Mouse (Mus musculus) heart, embryonic 11.5 days (tissue): ENCODE measurements around the gene Hoxa2. TPM values are rescaled to one million over a fixed set of nuclear protein-coding genes. Genes with fewer than 3 reads are reported as not detected.

Experiments
- ATAC-seq: fragments of 200-750 bp; cut with Nextera tagmentation; replicated peaks from 2 replicates; pipeline ENCODE4 v1.8.0; 2017; ENCODE audit warnings: moderate library complexity; ENCODE audit not compliant: insufficient number of reproducible peaks, low FRiP score, low TSS enrichment
- H3K27ac ChIP-seq: fragments of 300-500 bp; sonication (generic); 2 replicates; pipeline ENCODE4 v1.5.1; 2014; ENCODE audit warnings: mild to moderate bottlenecking, low read depth, low read length
- H3K27me3 ChIP-seq: fragments of 300-500 bp; sonication (generic); 2 replicates; pipeline ENCODE4 v1.6.1; 2014; ENCODE audit warnings: mild to moderate bottlenecking, low read length, mixed read lengths; ENCODE audit not compliant: control insufficient read depth, insufficient read depth
- H3K36me3 ChIP-seq: fragments of 300-500 bp; sonication (generic); 2 replicates; pipeline ENCODE4 v1.6.1; 2014; ENCODE audit warnings: mild to moderate bottlenecking, low read length, moderate library complexity, mixed read lengths; ENCODE audit not compliant: control insufficient read depth, insufficient read depth
- H3K4me1 ChIP-seq: fragments of 300-500 bp; sonication (generic); 2 replicates; pipeline ENCODE4 v1.6.1; 2014; ENCODE audit warnings: low read length; ENCODE audit not compliant: control insufficient read depth, insufficient read depth
- H3K4me2 ChIP-seq: fragments of 300-500 bp; sonication (generic); 2 replicates; pipeline ENCODE4 v1.6.1; 2014; ENCODE audit warnings: mild to moderate bottlenecking, moderate library complexity
- H3K4me3 ChIP-seq: fragments of 300-500 bp; sonication (generic); 2 replicates; pipeline ENCODE4 v1.5.1; 2014; ENCODE audit warnings: low read depth, low read length
- H3K9ac ChIP-seq: fragments of 300-500 bp; sonication (generic); 2 replicates; pipeline ENCODE4 v1.6.1; 2014; ENCODE audit warnings: mild to moderate bottlenecking, low read depth, low read length, moderate library complexity
- H3K9me3 ChIP-seq: fragments of 300-500 bp; sonication (generic); replicated peaks from 2 replicates; pipeline ENCODE4 v1.6.1; 2016; ENCODE audit warnings: low read length; ENCODE audit not compliant: control insufficient read depth
- WGBS: fragments of 180-500 bp; shearing (Covaris S2); extraction: QIAGEN DNeasy Blood & Tissue Kit; methylation state at CpG from one replicate; pipeline ENCODE4 v1.1.7; 2014; ENCODE audit not compliant: insufficient replicate concordance; 5-methylcytosine and 5-hydroxymethylcytosine counted together
- polyA plus RNA-seq: library from polyadenylated mRNA; unstranded; fragments of >200 nt; fragmentation: Nextera tagmentation; extraction: Ambion mirVana; gene quantifications from 2 replicates; pipeline ENCODE4 v1.2.1, GENCODE M21; 2014

The Hoxa2 gene
- polyA plus RNA-seq, 1 experiment from 2014 or later: 3.6 TPM

DNA sequence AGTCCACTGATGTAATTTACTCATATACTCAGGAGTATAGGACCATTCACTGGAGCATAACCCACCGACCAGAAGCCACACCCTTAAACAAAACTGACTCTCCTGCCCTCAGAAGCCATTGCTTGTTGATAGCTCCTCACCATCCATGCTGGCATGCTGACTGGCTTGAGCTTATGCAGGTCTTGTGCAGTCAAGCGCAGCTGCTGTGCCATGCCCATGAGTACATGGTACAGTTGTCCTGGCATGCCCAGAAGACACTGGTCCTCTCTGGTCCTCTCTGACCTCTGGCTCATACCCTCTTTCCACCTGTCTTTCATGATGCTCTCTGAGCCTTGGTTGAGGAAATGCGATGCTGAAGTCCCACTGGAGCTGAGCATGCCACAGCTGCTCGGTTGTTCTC lies 41.0 kb downstream of the Hoxa2 start:
- H3K27me3 ChIP-seq: peaks cover 25% of the 10 kb centered on the region
- 71% methylated on average over 4 of the region's 4 CpGs for WGBS
- no peak overlapping the region for H3K27ac ChIP-seq
- no peak for ATAC-seq
- H3K36me3 ChIP-seq: no peaks in the 10 kb centered on the region
- H3K4me1 ChIP-seq: no peaks in the 10 kb centered on the region
- no peak overlapping the region for H3K4me2 ChIP-seq
- no peak overlapping the region for H3K4me3 ChIP-seq
- 0 out of 2 replicates have a peak, but pooled peaks cover 5% of the 10 kb centered on the region for H3K9me3 ChIP-seq
- H3K9ac ChIP-seq: no peak overlapping the region

DNA sequence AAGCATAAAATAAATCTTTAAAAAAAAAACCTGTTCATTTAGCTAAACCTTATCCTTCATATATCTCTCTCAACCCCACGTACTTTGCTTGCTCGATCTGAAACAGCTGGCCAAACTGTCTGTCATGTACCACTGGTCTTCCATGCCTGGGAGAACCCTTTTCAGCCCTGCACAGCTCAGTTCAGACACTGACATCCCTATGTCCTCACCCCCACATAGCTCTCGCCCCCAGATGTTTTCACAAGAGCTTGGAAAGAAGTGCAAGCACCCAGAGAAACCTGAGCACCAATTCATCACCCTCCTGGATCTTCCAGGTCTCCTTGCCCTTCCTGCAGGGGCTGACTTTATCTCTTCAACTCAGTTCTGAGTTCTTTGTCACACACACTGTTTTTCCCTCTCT lies 43.5 kb downstream of the Hoxa2 start:
- 46% methylated on average over 3 of the region's 3 CpGs for WGBS
- ATAC-seq: no peak
- peaks cover 36% of the 10 kb centered on the region for H3K27me3 ChIP-seq

DNA sequence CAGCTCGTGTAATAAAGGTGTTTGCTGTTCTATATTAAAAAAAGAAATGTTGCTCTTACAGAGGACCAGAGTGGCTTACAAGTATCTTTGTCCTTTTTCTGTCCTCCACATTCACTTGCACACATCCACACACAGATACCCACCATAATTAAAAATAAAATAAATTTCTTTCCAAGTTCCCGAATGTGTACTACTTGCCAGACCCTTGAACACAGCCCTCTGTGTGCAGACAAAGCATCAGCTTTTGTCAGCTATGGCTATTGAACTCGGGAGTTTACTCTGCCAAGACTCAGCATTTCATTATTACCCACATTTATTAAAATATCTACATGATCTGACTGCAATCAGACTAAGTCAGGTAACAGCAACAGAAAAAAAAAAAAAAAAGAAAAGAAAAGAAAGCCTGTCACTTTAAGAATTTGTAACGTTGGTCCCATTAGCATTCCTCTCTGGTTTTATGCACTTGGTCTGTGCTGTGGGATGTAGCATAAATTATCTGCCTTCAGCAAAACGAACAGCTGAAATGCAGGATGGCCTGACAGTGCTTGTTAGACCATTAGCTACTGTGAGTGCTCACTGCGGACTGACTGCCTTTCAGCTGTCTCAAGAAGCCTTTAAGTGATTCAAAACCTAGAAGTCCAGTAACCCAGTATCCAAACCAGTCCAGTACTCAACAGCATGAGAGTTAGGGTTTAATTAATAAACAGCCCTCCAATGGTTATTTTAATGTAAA lies 45.6 kb downstream of the Hoxa2 start:
- Histone ChIP-seq H3K27me3 (peaks cover 43% of the 10 kb centered on the region), H3K4me1 (peaks cover 9% of the 10 kb centered on the region), H3K4me2 (no peak overlapping the region), H3K36me3 (no peaks in the 10 kb centered on the region), H3K27ac (no peak overlapping the region), H3K9me3 (no peaks in the 10 kb centered on the region), H3K9ac (no peak overlapping the region), H3K4me3 (no peak overlapping the region)
- ATAC-seq: no peak
- 43% methylated on average over 6 of the region's 6 CpGs for WGBS

More for the DNA sequence above, 43.5 kb downstream of the Hoxa2 start:
- Histone ChIP-seq H3K4me3 (no peak overlapping the region), H3K9me3 (no peaks in the 10 kb centered on the region), H3K4me2 (no peak overlapping the region), H3K36me3 (no peaks in the 10 kb centered on the region), H3K9ac (no peak overlapping the region), H3K4me1 (peaks cover 4% of the 10 kb centered on the region), H3K27ac (no peak overlapping the region)

DNA sequence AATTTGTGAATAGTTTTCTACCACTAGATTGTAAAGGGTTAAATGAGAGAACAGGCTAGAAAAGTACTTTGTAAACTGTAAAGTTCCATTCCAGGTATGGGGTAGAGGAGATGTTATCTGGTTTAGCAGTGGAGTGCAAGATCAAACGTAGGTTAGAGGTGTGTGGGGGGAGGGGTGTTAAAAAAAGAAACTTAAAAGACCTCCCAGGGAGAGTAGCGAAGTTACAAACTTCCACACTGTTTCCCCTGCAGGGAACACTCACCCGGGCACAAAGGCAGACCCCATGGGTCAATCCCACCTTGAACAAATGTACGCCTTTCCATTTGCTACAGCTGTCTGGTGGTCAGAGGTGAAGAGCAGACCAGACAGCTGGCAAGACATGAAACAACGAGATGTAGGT lies 48.7 kb downstream of the Hoxa2 start:
- no peak overlapping the region for H3K9ac ChIP-seq
- no peak for ATAC-seq
- peaks cover 43% of the 10 kb centered on the region for H3K27me3 ChIP-seq
- no peak overlapping the region for H3K4me3 ChIP-seq
- WGBS: 7% methylated on average over 5 of the region's 5 CpGs
- no peak overlapping the region for H3K27ac ChIP-seq
- no peaks in the 10 kb centered on the region for H3K36me3 ChIP-seq
- no peaks in the 10 kb centered on the region for H3K9me3 ChIP-seq
- H3K4me1 ChIP-seq: peaks cover 9% of the 10 kb centered on the region
- no peak overlapping the region for H3K4me2 ChIP-seq

Other genes starting within 250 kb of the Hoxa2 start
- 16.1 and 16.9 TPM in 2 replicates for gene Skap2, start 152.3 kb downstream of the Hoxa2 start, polyA plus RNA-seq
- 1.2 TPM in 2 replicates for gene Hoxa1, start 6.5 kb downstream of the Hoxa2 start, polyA plus RNA-seq
- gene 5730596B20Rik, start 12.7 kb upstream of the Hoxa2 start, polyA plus RNA-seq: 0.45 and 0.57 TPM in 2 replicates
- 0.68 and 1.4 TPM in 2 replicates for gene Hoxa4, start 26.9 kb upstream of the Hoxa2 start, polyA plus RNA-seq
- gene Hoxa5, start 39.8 kb upstream of the Hoxa2 start, polyA plus RNA-seq: 2.4 and 2.6 TPM in 2 replicates
- not detected in 2 replicates for gene Hoxa6, start 43.9 kb upstream of the Hoxa2 start, polyA plus RNA-seq
- 1.5 and 2.2 TPM in 2 replicates for gene Hoxa3, start 48.5 kb upstream of the Hoxa2 start, polyA plus RNA-seq
- not detected in 2 replicates for gene Gm28308, start 48.5 kb upstream of the Hoxa2 start, polyA plus RNA-seq
- gene Hoxa7, start 57.0 kb upstream of the Hoxa2 start, polyA plus RNA-seq: 0.49 TPM in 2 replicates
- 0.13 and 0.29 TPM in 2 replicates for gene Hoxa9, start 66.3 kb upstream of the Hoxa2 start, polyA plus RNA-seq
- 0.20 and 0.97 TPM in 2 replicates for gene Hoxa10, start 76.0 kb upstream of the Hoxa2 start, polyA plus RNA-seq
- not detected in 2 replicates for gene Hoxa11, start 81.0 kb upstream of the Hoxa2 start, polyA plus RNA-seq
- gene Hoxa13, start 96.0 kb upstream of the Hoxa2 start, polyA plus RNA-seq: 0.20 TPM in 1 of 2 replicates, not detected in the other
- gene Evx1, start 148.7 kb upstream of the Hoxa2 start, polyA plus RNA-seq: not detected in 2 replicates